Mouse (Mus musculus) spleen, postnatal 4 days (tissue): Measurements from ENCODE around the gene Smyd2.

Source experiments
- DNase-seq, 2 experiments: peaks; one replicate each; pipeline ENCODE4 v3.0.0; 2022; ENCODE audit warnings: low spot score in 2 of 2

Gene Smyd2

DNA sequence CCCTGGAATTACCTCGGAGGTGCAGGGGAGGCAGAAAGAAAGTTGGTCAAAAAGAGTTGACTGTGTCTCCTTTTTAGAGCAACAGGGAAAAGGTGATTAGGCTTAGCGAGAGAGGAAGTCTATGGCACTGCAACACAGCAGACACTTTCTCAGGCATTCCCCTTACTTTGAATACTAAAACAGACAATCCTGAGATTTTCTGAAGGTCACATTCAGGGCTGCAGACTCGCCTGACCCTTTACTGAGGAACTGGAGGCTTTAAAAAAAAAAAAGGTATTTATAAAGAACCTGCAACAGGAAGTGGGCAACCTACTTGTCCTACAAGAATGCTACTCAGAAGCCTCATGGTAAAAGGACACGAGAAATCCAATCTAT, 5.0 kb downstream of the Smyd2 start:
- DNase-seq: no peak

DNA sequence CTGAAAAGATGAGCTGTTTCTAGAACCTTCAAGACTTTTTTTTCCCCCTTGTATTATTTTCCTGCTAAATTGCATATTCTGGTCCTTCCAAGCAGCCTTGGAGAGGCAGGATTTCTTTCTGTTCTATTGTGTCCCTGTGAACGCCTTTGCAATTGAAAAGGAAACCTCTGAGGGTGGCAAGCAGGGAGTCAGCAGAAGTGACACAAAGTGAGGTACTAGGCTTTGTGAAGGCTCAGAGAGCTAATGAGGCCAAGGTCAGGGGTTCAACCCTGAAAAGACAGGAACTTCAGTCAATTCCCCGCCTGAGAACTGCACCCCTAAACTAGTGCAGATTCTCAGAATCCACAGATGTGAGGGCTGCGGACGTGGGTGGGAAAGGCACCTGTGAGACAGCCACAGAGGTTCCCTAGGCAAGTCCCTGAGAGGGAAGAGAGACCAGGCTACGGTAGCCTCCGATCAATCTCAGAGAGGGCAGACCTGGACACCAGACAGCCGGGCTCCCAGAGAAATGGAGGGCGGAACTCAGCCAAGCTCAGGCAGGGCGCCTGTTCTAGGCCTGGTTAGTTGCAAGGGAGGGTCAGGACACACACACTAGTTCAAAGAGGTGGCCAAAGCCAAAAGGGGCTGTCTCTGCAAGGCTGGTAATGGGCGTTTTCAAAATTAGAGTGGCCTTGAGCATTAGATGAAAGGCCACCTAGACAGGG, 5.6 kb downstream of the Smyd2 start:
- DNase-seq: no peak

DNA sequence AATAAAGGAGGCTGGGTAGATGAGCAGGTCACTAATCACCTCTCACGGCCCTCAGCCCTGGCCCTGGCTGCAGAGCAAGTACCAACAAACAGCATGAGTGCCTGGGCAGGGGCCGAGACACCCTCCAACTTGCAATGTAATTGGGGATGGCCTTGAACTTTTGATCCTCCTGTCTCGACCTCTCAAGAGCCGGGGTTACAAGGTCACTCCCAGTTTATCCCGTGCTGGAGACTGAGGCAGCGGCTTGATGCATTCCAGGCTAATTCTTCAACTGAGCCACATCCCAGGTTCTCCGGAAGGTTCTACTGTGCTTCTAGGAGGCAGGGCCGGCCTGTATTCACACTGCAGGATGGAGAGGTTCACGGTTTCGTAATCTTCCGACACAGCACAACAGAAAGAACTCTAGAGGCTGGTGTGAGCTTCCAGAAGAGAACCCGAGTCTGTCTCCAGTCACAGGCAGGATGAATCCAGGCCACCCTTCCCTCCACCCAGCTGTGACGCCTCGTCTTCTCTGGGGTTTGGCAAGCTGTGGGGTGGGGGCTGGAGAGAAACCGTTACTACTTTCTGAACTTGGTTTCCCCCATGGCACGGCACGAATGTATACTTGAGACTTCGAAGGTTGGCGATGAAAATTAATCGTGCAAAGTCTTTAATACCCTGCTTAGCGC, 8.9 kb downstream of the Smyd2 start:
- DNase-seq: no peak

DNA sequence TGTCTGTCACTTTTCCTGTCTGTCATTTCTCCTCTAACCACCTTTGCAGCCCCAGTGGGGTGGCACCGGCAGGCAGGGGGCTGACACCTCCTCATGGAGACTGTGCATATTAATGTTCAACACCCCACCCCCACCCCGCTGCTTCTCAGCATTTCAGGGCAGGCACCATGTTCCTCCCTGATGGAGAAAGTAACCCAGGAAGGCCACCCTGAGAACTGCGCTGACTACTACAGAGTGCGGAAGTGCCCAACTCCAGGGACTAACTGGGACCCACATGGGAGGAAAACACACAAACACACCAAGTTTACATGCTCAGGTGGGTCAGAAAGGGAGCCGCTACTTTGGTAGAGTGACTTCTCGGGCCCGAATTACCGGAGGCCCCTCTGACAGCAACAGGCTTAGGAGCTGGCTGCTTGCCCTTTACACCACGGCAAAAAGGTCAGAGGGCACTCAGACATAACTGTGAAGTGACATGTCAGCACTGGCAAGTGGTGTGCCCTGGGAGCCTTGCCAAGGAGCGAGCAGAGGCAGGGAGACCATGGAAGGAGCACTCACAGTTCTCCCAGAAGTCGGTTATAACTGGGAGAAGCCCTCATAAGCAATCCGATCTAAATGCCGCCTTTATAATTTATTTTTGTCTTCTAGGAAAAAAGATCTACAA, 11.3 kb downstream of the Smyd2 start:
- no peak for DNase-seq

DNA sequence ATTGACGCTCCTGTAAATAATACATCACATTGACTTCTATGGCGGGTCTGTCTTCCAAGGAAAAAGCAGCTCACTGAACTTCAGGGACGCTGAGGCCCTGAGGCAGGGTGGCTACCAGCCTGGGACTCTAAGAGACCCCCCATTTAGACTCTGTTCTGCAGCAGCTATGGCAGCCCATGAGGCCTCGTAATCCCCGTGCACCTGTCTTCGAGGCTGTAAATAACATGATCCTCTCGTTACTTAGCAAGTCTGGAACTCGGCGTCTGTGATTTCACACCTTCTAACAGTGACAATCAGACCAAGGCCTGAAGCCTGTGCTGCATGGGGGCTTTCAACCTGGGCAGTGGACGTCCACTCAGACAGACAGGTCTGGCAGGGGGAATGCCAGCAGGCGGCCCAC, 19.0 kb downstream of the Smyd2 start:
- DNase-seq: no peak

DNA sequence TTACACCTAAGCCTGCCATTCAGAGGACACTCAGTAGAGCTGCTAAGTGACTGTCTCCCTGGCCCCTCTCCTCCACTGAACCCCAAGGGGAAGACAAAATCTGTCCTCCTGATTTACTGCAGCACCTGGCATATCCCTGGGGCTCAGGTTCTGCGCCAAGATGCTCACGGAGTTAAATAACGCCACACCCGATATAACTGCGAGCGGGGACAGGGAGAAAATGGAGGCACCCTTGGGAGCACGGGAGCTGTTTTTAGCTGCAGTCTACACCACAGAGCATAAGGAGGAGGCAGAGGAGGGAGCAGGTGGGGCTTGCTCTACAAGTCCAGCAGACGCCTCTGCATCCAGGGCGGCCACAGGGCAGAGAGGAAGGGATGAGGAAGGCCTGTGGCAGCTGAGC, 19.8 kb downstream of the Smyd2 start:
- DNase-seq: no peak

DNA sequence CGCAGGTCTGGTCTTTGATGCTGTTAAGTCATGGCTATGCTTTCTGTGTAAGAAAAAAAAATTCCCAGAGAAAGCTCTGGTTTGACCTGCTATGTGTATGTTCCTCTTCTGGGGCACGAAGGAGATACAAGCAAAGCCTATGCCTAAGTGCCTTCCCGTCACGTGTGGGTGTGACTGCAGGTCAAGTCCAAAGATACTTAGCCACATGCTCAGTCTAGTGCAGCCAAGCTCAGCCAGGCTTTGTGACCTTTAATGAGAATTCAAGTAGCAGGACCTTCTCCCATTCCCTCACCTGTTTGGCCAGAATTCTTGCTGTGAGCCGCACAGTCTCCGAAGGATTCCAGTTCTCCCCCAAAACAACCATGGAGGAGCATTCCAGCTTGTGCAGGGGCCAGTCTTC, 22.6 kb downstream of the Smyd2 start:
- no peak for DNase-seq

DNA sequence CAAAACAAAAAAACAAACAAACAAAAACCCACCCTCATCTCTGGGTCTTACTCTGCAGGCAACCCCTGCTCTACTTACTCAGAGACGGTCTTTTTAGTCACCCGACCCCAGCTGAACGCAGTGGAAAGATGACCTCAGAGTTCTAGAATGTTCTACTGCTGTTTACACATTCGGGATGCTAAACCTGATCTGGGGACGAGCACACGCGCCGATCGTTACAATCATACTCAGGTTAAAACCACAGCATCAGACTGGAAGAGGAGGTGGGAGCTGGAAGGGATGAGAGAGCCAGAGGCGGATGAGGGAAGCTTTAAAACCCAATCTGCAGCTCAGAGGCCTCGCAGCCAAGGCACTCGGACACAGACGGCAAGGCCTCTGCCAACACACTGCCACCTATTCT, 23.5 kb downstream of the Smyd2 start:
- DNase-seq: no peak

DNA sequence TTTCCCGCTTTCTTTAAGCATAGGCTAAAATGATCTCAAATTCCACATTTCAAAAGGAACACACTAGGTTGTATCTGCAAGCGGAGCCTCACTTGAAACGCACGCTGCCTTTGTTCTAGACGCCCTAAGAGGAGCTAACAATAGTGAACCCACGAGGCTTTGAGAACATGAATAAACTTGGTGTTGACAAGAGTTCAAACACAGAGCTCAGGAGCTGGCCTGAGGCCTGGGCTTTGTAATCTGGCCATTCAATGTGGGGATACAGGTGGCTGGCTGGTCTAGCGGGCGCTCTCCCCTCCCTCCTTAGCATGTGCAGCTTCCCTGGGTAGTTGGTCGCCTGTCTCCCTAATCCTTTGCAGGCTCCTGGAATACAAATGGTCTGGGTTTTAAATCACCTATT, 24.3 kb downstream of the Smyd2 start:
- no peak for DNase-seq

DNA sequence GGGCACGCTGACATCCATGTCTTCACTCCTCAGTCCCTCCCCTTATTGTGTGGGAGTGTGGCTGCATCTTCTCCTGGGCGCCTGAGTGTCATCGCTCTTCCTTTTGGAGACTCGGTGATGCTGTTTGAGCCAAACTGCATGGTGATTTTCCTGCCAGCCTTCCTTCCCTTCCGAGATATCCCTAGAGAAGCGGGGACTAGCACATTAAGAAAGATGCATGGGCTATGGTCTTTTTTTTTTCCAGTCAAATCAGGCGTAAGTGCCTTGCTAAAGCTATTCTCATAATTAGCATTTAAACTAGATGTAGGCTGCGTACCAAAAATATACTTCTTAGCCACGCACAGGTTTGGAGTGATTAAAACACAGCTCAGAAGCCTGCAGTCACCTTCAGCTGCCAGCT, 28.0 kb downstream of the Smyd2 start:
- no peak for DNase-seq

DNA sequence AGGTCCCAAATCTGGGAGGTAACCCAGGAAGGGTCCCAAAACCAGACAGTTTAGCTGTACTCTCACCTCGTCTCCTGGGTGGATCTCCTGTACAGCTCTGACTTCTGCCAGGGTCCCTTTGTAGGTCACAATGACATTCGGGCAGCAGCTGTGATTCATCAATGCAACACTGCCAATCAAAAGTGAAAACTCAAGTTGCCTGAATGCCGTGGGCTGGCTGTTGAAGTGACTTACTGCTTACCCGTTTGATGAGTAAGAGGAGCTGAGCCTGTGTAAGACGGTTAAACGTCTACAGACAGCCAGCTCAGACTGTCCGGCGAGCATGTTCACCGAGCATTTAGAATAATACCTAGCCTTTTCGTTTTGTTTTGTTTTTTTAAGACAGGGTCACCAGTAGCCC, 33.4 kb downstream of the Smyd2 start:
- DNase-seq: no peak

DNA sequence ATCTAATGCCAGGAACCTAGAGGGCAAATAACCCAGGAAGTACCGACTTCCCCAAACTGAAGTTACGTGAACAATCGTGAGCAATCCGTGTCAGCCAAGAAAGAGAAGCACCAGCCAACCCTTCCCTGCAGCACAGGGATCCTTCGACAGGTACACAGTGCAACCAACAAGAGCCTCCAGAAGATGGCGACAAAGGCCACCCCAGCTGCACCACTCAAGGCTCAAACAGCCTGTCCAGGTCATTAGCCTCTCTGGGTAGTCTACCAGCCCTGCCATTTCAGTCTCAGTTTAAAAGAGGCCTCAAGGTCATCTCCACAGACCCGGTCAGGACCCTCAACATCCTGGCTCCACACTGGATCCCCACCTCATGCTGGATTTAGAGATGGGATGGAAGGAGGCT, 34.6 kb downstream of the Smyd2 start:
- peak; percentile 39 to 73 for DNase-seq

DNA sequence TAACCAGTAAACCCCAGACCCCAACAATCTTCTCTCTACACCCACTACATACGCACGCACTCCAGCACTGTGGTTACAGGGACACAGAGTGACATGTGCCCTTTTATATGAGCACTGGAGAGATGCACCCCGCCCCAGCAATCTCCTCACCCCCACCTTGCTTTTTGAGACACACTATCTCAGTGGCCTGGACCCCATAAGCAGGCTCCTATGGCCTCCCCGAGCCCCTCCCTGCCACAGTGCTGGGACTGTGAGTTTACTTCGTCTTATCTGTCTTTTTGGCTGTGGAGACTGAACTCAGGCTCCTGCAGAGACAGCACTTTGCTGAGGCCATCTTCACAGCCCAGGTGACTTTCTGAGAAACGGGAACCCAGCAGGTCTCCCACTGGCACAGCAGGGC, 36.2 kb downstream of the Smyd2 start:
- DNase-seq: no peak

DNA sequence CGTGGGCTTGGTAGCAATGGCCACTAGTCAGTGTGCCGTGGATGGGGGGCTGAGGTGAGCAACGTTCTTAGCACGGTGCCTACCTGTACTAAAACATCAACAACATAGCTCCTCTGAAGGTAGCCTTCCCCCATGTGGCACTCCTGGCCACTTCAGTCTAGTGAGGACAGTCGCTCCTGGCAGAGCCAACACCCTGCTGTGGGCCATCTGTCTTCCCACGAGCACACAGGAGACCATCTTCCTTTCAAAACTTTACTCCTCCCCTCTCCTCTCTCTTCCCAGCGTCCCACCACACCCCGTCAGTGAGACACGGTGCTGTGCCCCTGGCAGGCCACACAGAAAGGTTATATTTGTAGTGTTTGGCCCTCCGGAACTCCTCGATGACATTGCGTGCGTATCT, 37.2 kb downstream of the Smyd2 start:
- no peak for DNase-seq

DNA sequence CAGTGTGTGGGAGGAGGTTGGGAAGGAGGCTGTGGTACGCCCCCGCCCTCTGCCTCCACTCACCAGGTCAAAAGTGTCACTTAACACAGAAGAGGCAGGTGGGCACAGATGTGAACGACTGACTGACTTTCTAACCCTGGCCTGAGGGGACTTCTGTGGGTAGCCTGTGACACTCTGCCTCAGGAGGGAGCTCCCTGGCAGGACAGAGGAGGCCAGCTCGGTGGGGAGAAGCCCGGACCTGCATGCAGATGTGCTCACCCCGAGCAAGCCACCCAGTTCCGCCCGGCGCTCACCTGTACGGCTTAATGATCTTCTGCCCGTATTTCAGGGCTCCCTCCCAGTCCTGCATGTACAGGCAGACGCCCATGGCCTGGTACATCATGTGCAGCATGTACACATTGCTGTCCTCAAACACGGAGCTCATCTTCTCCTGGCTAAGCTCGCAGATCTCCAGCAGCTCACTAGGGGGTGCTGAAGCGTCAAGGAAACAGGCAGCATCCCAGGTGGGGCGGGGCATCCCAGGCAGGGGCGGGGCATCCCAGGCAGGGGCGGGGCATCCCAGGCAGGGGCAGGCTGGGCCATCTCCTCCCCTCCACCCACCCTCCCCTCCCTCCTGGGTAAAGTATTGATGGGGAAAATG, 38.5 kb downstream of the Smyd2 start:
- DNase-seq: peak; percentile 52 to 76

DNA sequence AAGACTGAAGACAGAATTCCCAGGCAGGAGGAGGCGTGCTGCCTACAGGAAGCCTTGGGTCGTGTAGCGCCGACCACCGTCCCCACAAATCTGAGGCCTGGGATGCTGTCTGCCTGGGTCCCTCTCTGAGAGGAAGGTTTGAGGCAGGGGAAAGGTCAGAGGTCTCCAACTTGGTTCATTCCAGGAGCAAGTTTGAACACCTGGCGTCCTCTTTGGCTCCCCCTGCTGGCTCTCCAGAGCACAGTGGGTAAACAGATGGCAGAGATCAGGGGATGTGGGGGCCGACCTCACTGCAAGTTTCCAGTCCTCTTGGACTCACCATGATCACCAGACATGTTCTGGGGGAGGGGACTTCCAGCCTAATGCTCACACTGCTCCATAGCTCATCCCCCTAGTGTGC, 39.3 kb downstream of the Smyd2 start:
- peak; percentile 41 to 79 for DNase-seq

DNA sequence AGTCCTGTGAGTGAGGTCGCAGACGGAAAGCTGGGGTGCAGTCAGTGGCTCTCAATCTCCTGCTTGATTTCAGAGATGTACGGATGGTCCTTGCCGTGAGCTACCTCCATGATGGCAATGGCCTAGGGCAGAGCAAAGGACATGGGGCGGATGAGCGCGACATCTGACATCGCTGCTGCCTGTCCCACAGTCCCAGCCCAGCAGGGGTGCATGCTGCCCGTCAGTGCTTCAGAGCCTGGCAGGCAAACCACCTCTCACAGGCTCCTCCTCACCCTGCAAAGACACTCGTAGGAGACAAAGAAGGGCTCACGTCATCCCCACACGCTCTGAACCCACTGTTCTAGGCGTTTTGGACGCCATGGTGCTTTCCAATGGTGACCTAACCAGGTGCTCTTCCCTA, 41.4 kb downstream of the Smyd2 start:
- DNase-seq: no peak

DNA sequence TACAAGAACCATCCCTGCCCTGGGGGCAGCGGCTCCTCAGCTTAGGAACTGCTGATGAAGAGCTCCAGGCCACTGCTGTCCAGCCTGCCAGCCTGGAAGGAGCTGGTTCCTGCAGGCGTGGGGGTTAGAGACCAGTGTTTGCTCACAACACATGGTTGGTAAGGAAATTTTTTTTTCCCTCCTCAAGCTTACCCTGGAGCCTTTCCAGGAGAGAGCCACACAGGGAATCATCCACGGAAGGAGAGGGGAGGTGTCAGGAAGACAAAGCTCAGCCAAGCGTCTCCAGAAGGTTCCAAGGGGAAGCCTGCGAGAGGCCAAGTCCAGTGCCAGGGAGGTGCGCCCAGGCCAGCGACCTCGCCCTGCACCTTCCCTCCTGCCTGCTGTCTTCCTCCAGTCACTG, 42.2 kb downstream of the Smyd2 start:
- no peak for DNase-seq

DNA sequence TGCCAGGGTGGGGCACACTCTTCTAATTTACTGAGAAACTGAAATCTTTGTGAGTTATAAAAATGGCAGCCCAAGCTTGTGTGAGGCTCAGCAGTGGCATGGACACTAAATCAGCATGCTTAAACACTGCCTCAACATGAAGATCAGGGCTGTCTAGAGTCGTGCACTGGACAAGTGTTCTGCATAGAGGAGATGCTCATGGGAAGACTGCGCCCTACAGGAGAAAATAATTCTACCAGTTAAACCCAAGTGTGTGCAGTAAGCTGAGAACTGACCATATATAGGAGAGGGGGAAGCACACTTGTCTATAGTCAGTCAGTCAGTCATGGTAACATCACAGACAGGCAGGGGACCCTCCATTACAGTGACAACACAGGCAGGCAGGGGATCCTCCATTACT, 43.0 kb downstream of the Smyd2 start:
- no peak for DNase-seq

DNA sequence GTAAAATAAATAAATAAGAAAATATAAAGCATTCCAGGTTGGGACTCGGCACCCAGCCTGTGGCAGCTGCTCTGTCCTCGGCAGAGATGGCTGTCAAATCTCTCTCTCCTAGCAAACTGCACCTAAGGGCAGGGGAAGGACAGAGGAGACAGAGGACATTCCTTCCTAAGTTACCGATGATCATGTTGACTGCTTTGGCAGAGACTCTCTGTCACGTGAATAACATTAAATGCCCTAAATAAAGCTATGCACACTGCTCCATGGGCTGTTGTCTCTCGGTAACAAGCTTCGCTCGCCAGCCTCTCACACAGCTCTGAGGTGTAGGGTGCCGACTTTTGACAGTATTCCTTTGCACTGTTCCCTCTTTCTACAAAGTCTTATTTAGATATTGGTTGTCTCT, 46.0 kb downstream of the Smyd2 start:
- no peak for DNase-seq

DNA sequence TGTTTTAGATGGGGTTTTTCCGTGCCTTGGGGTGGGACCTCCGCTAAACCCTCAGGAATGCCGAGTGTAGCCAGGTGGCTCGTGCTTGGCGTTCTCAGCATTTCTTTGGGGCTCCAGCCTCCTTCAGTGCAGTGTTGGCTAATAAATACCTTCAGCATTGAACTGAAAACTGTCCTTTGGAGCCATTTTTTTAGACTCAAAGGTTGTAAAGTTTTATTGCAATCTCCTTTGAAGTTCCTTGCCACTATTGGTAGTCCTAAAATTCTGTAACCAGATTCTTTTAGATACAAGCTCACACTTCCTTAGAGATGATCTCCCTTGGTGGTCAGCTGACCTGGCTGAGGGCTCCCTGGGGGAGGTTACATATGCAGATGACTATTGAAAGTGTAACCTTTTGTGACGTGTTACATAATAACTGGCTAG, 46.7 kb downstream of the Smyd2 start:
- DNase-seq: no peak

DNA sequence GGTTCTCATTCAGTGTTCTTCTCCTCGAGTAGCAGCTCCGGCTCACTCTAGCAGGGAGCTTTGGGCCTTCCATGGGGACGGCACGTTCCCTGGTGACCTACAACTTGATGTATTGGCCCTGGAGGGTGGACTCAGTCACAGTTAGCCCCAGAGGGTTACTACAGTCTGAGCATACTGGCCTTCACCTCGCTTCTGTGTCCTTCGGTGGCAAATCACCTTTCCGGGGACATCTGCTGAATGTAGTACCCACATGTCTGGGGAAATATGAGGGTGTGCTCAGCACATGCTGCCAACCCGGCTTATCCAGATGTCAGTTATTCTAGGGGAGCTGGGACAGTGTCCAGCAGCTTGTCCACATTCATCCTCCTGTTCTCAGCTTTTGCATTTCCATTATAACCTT, 48.6 kb downstream of the Smyd2 start:
- no peak for DNase-seq

DNA sequence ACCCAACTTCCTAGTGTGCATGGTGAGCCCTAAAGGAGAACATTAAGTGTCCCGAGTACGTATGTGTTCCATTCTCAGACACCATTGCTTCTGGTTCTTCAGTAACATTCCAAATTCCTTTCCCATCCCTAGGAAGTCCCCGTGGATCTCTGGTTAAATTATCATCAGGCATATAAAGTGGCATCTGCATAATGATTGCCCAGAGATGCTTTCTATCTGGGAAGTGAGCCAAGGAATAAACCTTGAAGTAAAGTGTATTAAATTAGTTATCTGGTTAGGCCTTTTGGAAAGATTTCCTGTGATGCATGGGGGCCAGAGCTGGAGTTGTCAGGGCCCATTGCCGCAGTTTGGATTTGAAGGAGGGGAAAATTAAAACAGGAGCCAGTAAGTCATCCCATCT, 50.1 kb downstream of the Smyd2 start:
- no peak for DNase-seq
